Mouse (Mus musculus): ENCODE measurements around the gene H2afy. TPM values are rescaled to one million over a fixed set of nuclear protein-coding genes. Genes with fewer than 3 reads are reported as not detected.

The H2afy gene
- polyA plus RNA-seq, 1 experiment from 2014 or later, result 244 TPM

DNA sequence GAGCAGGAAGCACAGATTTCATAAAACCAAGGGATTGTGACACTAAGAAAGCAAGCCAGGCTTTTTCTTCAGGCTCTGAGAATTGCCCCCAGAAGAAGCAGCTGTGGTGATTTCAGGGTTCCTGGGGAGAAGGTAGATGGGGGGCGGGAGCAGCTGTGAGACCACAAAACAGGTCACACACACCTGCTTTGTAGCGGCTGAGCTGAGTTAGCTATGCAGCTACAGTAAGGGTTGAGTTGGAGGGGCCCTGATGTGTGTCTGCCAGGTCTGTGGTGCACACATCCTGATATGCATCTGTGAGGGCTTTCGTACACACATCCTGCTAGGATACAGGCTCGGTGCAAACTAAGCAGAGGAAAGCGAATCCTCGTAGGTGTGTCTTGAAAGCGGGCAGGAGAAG is 110.1 kb downstream of the H2afy start:
- no peaks in the 10 kb centered on the region for H3K9me3 ChIP-seq (replicated peaks)
- no peak for ATAC-seq (ENCODE audit: low FRiP score)
- 86% methylated on average over 7 of the region's 7 CpGs for WGBS

DNA sequence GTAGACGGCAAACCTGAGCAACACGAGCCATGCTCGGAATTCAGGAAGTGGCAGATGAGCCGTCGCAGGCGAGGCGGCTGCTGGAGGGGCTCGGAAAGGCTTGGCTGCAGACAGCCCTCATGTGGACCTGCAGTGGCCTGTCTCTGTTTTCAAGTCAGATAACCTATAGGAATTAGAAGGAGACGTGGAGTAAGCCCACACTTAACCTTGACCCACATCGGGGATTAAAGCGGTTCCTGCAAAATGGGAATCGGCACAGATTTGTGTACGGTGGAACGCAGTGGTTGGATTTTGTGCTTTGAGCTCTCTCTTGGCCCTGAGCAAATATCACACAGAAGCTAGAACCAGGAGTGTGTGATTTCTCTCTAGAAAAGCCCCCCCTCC is 111.1 kb downstream of the H2afy start:
- Histone ChIP-seq H3K9ac (replicated peaks) (no peak overlapping the region), H3K4me3 (replicated peaks) (no peak overlapping the region), H3K4me1 (0 out of 2 replicates have a peak, but pooled peaks cover 1% of the 10 kb centered on the region), H3K36me3 (no peaks in the 10 kb centered on the region), H3K4me2 (no peak overlapping the region), H3K27me3 (replicated peaks) (no peaks in the 10 kb centered on the region), H3K27ac (replicated peaks) (no peak overlapping the region), H3K9me3 (replicated peaks) (no peaks in the 10 kb centered on the region)
- 75% methylated on average over 14 of the region's 14 CpGs for WGBS
- ATAC-seq (ENCODE audit: low FRiP score), result no peak

More for the DNA sequence above, 110.1 kb downstream of the H2afy start:
- Histone ChIP-seq H3K36me3 (no peaks in the 10 kb centered on the region), H3K27me3 (replicated peaks) (no peaks in the 10 kb centered on the region), H3K27ac (replicated peaks) (no peak overlapping the region), H3K9ac (replicated peaks) (no peak overlapping the region), H3K4me1 (0 out of 2 replicates have a peak, but pooled peaks cover 3% of the 10 kb centered on the region), H3K4me2 (no peak overlapping the region), H3K4me3 (replicated peaks) (no peak overlapping the region)

DNA sequence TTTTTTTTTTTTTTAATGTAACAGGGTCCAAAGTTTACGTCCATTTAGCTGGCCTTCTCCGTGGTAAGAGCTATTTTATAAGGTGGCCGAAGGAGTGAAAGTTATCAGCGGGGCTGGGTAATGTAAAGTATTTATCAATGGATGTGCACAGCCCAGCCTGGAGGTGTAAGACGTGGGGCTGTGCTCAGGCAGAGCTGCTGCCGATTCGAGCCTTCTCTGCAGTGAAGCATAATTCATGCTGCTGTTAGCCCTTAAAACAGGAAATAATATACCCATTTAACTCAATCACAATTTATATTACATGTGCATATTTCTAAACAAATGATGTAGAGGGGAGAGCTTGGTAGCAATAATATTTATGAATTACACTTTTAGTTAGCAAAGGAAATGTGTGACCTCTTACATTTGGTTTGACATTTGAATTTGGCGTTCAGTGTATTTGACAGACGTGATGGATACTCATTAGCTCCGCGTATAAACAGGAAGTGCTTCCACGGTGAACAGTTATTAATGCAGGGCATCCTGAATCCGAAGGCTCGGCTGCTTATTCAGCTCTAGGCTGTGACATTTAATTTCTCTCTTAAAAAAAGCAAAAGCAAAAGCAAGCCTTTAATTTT is 111.6 kb downstream of the H2afy start:
- Histone ChIP-seq H3K4me1 (no peaks in the 10 kb centered on the region), H3K27ac (replicated peaks) (no peak overlapping the region), H3K4me3 (replicated peaks) (no peak overlapping the region), H3K9ac (replicated peaks) (no peak overlapping the region), H3K9me3 (replicated peaks) (no peaks in the 10 kb centered on the region), H3K36me3 (no peaks in the 10 kb centered on the region), H3K4me2 (no peak overlapping the region), H3K27me3 (replicated peaks) (no peaks in the 10 kb centered on the region)
- ATAC-seq (ENCODE audit: low FRiP score), result no peak
- 57% methylated on average over 14 of the region's 14 CpGs for WGBS

Other genes starting within 250 kb of the H2afy start
- gene Tifab, start 42.5 kb upstream of the H2afy start, polyA plus RNA-seq (2015; fragmentation: Nextera tagmentation; extraction: Ambion mirVana), result 1.1 and 2.3 TPM in 2 replicates
- 0.18 TPM in 1 of 2 replicates, not detected in the other for gene Neurog1, start 115.8 kb upstream of the H2afy start, polyA plus RNA-seq (2015; fragmentation: Nextera tagmentation; extraction: Ambion mirVana)
- gene Cxcl14, start 160.2 kb upstream of the H2afy start, polyA plus RNA-seq (2015; fragmentation: Nextera tagmentation; extraction: Ambion mirVana), result 3.9 and 4.9 TPM in 2 replicates

Data from neural tube, embryonic 15.5 days (tissue).